8 mouse cellular contexts compared by ENCODE assay signal in the genomic region with DNA sequence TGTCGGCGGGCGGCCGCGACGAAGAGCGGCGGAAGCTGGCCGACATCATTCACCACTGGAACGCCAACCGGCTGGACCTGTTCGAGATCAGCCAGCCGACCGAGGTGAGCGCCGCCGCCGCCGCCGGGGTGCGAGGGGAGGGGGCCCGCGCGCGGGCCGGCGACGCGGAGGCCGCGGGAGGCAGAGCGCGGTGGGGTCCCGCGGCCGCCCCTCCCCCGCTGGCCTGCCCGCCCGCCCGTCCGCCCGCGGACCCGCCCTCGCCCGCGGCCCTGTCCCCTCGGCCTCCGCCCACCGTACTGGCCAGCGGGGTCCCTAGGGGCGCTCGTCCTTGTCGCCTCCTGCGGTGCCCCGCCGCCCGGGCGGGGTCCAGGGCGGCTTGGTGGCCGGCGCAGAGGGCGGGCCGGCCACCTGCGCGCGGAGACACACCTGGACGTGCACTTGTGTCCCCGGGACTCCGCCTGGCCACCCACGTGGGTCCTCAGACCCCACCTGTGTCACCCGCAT. TPM values are rescaled to one million over a fixed set of nuclear protein-coding genes. Genes with fewer than 3 reads are reported as not detected.
DNase-seq lines count a peak whose midpoint lies in the region; ATAC-seq lines count a peak whose summit lies in the region.

No protein-coding gene starts in this region.

- peak; percentile 56 for ATAC-seq in intestine, embryonic 14.5 days (replicated peaks; ENCODE audit: low FRiP score, low TSS enrichment, low read depth)
- ATAC-seq in midbrain, embryonic 12.5 days (ENCODE audit: low FRiP score, low read depth) = peak; percentile 59
- no peak for ATAC-seq in monocyte, adult 5-6 weeks (replicated peaks; ENCODE audit: insufficient number of reproducible peaks, low FRiP score, low TSS enrichment, poor library complexity, severe bottlenecking)

- no peaks in the 10 kb centered on the region for H3K9me3 ChIP-seq in intestine, embryonic 14.5 days (ENCODE audit: control insufficient read depth, low read length)
- H3K9me3 ChIP-seq in midbrain, embryonic 12.5 days = no peaks in the 10 kb centered on the region

- H3K36me3 ChIP-seq in intestine, embryonic 14.5 days (ENCODE audit: control insufficient read depth, insufficient read depth, low read length) = no peaks in the 10 kb centered on the region
- no peaks in the 10 kb centered on the region for H3K36me3 ChIP-seq in midbrain, embryonic 12.5 days

- peak overlapping the region; percentile 82 for H3K4me3 ChIP-seq in intestine, embryonic 14.5 days (ENCODE audit: low read depth, low read length)
- peak overlapping the region; percentile 97 for H3K4me3 ChIP-seq in midbrain, embryonic 12.5 days

- peak; percentile 65 for DNase-seq in embryo, embryonic 11 days
- DNase-seq in embryo, embryonic 10 days (ENCODE audit: low spot score) = no peak
- peak; percentile 50 for DNase-seq in urinary bladder, postnatal 14 days (ENCODE audit: low spot score)
- no peak for DNase-seq in urinary bladder, postnatal 36 days (ENCODE audit: low spot score in 2 of 2)
- DNase-seq in intestine, embryonic 14.5 days (ENCODE audit: low spot score) = peak; percentile 73
- no peak for DNase-seq in adrenal gland, adult (ENCODE audit: inconsistent age in 2 of 2, low spot score in 1 of 2)

- H3K27me3 ChIP-seq in intestine, embryonic 14.5 days (replicated peaks; ENCODE audit: control insufficient read depth, insufficient read depth, low read length) = no peaks in the 10 kb centered on the region
- H3K27me3 ChIP-seq in midbrain, embryonic 12.5 days = no peaks in the 10 kb centered on the region

- under 1% methylated on average over 42 of the region's 72 CpGs for WGBS in intestine, embryonic 14.5 days
- 0% methylated on average over 42 of the region's 72 CpGs for WGBS in midbrain, embryonic 12.5 days

- H3K4me1 ChIP-seq in intestine, embryonic 14.5 days (replicated peaks; ENCODE audit: control insufficient read depth, insufficient read depth, low read length) = 0 out of 2 replicates have a peak, but pooled peaks cover 6% of the 10 kb centered on the region
- H3K4me1 ChIP-seq in midbrain, embryonic 12.5 days = peaks cover 27% of the 10 kb centered on the region

- peak overlapping the region; percentile 98 for H3K4me2 ChIP-seq in intestine, embryonic 14.5 days (ENCODE audit: low read length)
- peak overlapping the region; percentile 97 for H3K4me2 ChIP-seq in midbrain, embryonic 12.5 days (replicated peaks)

- H3K27ac ChIP-seq in intestine, embryonic 14.5 days (ENCODE audit: low read depth) = peak overlapping the region; percentile 87
- peak overlapping the region; percentile 98 for H3K27ac ChIP-seq in midbrain, embryonic 12.5 days (replicated peaks)

- H3K9ac ChIP-seq in intestine, embryonic 14.5 days (ENCODE audit: low read length) = peak overlapping the region; percentile 89
- H3K9ac ChIP-seq in midbrain, embryonic 12.5 days (replicated peaks) = peak overlapping the region; percentile 97

RNA-seq across cellular contexts. Expression of a gene that starts 0.4 kb away (rescaled TPM):
- 75.1 and 86.2 TPM in 2 replicates for polyA plus RNA-seq in intestine, embryonic 14.5 days (2014; fragmentation: Nextera tagmentation; extraction: Ambion mirVana)
- polyA plus RNA-seq in midbrain, embryonic 12.5 days (2016; fragmentation: Nextera tagmentation; extraction: Ambion mirVana) = 162 and 176 TPM in 2 replicates
- 116 to 154 TPM (median 126 TPM) in 3 replicates for total RNA-seq in monocyte, adult 5-6 weeks (2017)

RNA-seq across cellular contexts. Expression of a gene that starts 0.9 kb away (rescaled TPM):
- polyA plus RNA-seq in intestine, embryonic 14.5 days (2014; fragmentation: Nextera tagmentation; extraction: Ambion mirVana) = 3.4 and 5.2 TPM in 2 replicates
- 12.8 and 16.6 TPM in 2 replicates for polyA plus RNA-seq in midbrain, embryonic 12.5 days (2016; fragmentation: Nextera tagmentation; extraction: Ambion mirVana)
- total RNA-seq in monocyte, adult 5-6 weeks (2017) = 0.39 TPM in 1 of 3 replicates, not detected in the others

Comparison
In these comparisons a context has a peak if more than half of its experiments do, and no peak if none do; other contexts are left out.
1. DNase-seq: peak in embryo, embryonic 11 days (single experiment), urinary bladder, postnatal 14 days (single experiment) and intestine, embryonic 14.5 days (single experiment); none in embryo, embryonic 10 days (single experiment), urinary bladder, postnatal 36 days (0 of 2) and adrenal gland, adult (0 of 2).